Mouse (Mus musculus) gastrocnemius, postnatal 25 days (tissue): ENCODE results near the gene Dna2. TPM values are rescaled to one million over a fixed set of nuclear protein-coding genes. Genes with fewer than 3 reads are reported as not detected.

Experiments
- DNase-seq: peaks from one replicate; pipeline ENCODE4 v3.0.0; 2022
- total RNA-seq, 2 experiments: library from RNA; stranded (reverse); gene quantifications; 1 replicate in 1 of 2; 2 replicates in 1 of 2; pipeline ENCODE4 v1.2.3; 2021

Gene Dna2
- total RNA-seq, 2 experiments from 2014 or later = 0.46 to 0.75 TPM

DNA sequence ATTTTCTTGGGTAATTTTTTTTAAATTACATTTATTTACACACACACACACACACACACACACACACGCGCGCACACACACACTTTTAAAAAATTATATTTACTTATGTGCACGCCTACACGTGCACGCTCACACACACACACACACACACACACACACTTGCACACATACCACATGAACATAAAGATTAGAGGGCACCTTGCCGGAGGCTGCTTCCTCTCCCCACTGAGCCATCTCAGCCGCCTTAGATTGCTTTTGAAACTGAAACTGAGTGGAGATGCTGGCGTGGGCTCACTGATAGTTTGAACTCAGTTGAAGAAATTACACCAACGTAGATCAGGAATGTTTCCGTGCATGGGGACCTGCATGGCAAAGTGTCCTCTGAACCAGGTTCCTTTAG lies 37.2 kb downstream of the Dna2 start:
- no peak for DNase-seq

DNA sequence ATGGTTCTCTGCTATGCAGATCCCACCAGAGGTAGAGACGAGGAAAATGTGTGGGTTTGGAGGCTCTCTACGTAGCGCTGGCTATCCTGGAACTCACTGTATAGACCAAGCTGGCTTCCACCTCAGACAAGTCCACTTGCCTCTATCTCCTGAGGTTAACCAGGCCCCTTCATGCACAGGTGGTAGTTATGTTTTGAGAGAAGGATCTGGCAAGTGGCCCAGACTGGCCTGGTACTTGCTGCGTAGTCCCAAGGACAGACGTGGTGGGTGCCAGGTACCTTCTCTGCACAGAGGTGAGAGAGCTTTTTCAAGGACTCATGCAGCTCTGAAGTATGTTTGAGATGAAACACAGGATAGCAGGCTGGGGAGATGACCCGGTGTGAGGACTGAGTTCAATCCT lies 37.7 kb downstream of the Dna2 start:
- DNase-seq = no peak

GRCm38 (mm10) chr10:62987341-62987740 lies 40.5 kb downstream of the Dna2 start:
- DNase-seq = no peak

GRCm38 (mm10) chr10:62990636-62991035 lies 43.8 kb downstream of the Dna2 start:
- DNase-seq = no peak

DNA sequence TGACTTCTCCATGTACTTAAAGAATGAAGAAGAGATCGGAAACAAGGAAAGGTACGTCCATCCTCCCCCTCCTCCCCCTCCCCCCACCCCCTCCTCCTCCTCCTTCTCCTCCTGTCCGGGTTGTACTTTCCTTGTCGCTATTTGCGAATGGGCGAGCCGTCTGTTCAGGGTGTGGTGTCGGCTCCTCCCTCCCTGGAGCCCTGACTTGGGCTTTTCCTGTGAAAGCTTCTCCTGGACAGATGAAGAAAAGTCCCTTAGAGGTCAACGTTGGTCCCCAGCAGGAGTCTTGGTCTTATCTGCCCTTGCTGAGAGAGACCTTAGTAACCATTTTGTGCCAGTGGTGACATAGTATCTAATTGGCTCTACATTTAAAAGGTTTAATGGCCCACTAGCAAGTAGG lies 47.2 kb downstream of the Dna2 start:
- no peak for DNase-seq

- DNase-seq = no peak
These were observed 53.8 kb downstream of the Dna2 start for GRCm38 (mm10) chr10:63000584-63000983.

GRCm38 (mm10) chr10:63003252-63003651 lies 56.4 kb downstream of the Dna2 start:
- no peak for DNase-seq

DNA sequence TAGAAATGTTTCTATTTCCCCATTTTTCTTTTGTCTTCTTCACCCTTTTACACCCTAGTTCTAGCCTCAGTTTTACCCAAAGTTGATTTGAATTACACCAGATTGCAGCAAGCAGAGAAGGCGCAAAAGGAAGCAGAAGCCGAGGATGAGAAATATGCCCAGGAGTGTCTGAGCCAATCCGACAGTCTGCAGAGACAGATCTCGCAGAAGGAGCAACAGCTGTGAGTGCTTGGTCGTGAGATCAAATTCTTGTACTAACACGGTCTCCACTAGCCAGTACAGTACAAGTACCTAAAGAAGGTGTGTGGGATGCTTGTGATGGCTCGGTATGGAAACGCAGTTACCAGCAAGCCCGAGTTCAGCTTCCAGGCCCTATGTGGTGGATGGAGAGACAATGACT lies 57.7 kb downstream of the Dna2 start:
- DNase-seq = no peak

GRCm38 (mm10) chr10:63008193-63008592 lies 61.4 kb downstream of the Dna2 start:
- no peak for DNase-seq

GRCm38 (mm10) chr10:63010268-63010667 lies 63.4 kb downstream of the Dna2 start:
- no peak for DNase-seq

DNA sequence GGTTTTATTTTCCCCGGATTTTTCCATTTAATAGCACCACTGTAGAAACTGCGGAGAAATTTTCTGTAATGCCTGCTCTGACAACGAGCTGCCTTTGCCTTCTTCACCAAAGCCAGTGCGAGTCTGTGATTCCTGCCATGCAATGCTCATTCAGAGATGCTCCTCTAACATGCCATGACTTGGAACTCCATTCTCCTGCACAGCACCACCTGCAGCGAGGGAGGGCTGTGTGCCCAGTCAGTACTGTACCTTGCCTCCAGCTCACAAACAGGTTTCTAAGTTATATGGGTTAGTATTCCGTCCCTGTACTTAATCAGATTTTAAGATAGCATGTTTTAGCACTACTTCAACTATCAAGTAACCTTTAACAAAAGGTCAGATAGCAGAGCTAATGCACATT lies 64.7 kb downstream of the Dna2 start:
- no peak for DNase-seq

GRCm38 (mm10) chr10:63013476-63013875 lies 66.7 kb downstream of the Dna2 start:
- DNase-seq = no peak

DNA sequence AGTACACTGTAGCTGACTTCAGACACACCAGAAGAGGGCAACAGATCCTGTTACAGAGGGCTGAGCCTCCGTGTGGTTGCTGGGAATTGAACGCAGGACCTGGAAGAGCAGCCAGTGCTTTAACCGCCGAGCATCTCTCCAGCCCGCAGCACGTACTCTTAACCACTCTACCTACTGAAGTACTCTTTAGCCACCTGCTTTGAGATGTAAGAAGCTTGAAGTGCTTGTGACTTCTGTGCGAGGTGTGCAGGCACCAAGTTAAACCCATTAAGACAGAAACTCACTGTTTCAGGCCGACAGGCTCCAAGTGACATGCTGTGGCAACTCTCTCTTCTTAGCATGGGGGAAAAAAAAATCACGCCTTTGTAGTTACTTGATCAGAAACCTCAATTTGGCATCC lies 67.3 kb downstream of the Dna2 start:
- DNase-seq = no peak

DNA sequence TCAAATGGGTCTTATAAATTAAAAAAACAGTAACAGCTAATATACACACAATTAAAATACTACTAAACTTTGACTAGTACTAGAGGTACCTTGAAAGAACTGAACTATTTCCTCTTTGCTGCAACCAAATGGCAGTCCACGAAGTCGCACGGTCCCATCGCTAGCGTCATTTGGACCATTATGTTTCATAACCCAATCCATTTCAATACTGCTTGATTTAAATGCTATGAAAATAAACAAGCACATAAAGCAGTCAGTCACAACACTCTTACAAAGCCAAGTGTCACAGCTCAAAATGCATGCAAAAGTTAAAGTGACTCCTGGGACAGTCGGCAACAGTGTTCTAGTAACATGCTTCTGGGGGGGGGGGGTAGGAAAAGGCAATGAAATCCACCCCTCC lies 72.5 kb downstream of the Dna2 start:
- DNase-seq = no peak

- no peak for DNase-seq
These were observed 74.9 kb downstream of the Dna2 start for GRCm38 (mm10) chr10:63021702-63022101.

DNA sequence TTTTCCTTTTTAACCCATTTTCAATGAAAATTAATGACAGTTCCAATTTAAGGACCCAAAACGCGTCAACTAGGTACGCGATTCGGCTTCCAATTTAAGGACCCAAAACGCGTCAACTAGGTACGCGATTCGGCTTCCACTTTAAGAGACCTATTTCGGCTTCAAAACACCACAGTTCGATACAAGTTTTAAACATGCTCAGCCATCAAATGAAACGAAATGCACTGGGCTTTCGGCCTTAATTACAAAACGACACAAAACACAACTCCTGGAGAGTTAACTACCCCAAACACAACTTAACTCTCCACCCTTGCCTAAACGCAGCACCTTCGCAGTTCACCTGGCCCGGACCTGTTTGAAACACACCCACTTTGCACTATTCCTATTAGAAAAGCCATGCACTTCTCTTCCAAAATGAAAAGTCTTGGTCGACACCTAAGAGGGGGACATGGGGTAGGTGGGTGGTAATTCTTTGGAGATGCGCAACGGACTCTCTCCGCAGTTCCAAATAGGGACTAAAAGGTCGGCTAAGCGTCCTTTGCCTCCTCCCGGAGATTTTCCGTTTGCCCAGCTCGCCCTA lies 75.8 kb downstream of the Dna2 start:
- DNase-seq = no peak

GRCm38 (mm10) chr10:63023121-63023748 lies 76.4 kb downstream of the Dna2 start:
- peak; percentile 68 for DNase-seq

Other genes starting within 250 kb of the Dna2 start
- under 1 TPM; 0.31 to 0.43 TPM for gene Stox1, start 220.9 kb upstream of the Dna2 start, total RNA-seq
- 10 to 100 TPM; 26.4 to 28.8 TPM for gene Ccar1, start 154.7 kb upstream of the Dna2 start, total RNA-seq
- 1 to 10 TPM; 4.9 to 5.3 TPM for gene Tet1, start 38.0 kb upstream of the Dna2 start, total RNA-seq
- gene Slc25a16, start 26.4 kb upstream of the Dna2 start, total RNA-seq = 10 to 100 TPM; 14.6 to 15.7 TPM
- gene Rufy2, start 33.2 kb downstream of the Dna2 start, total RNA-seq = 1 to 10 TPM; 5.9 to 6.5 TPM
- gene Hnrnph3, start 77.2 kb downstream of the Dna2 start, total RNA-seq = 10 to 100 TPM; 16.9 to 17.4 TPM
- gene Pbld2, start 77.3 kb downstream of the Dna2 start, total RNA-seq = 1 to 10 TPM; 2.7 to 3.2 TPM
- gene Pbld1, start 113.1 kb downstream of the Dna2 start, total RNA-seq = 1 to 10 TPM in 1 of 2 experiments, under 1 TPM in 1; 0.35 to 1.1 TPM
- not detected for gene Atoh7, start 152.6 kb downstream of the Dna2 start, total RNA-seq